Mouse (Mus musculus) cerebellum, adult 11 months (tissue): ENCODE measurements around the gene Fut7.
A peak's percentile ranks its signal among the peaks of the same experiment; 100 is the strongest.
"Not testable (repeated sequence)": the region's sequence is repeated elsewhere in the genome, so short reads cannot be mapped to it uniquely, and the experiment has no call there.

Source experiments
- DNase-seq: peaks from one replicate; pipeline ENCODE4 v3.0.0; 2022

Fut7 gene

GRCm38 (mm10) chr2:25422587-25423410 is at the start of gene Fut7:
TSS of gene Fut7 (plus strand) at chr2:25423267.
- peak; percentile 26 for DNase-seq

GRCm38 (mm10) chr2:25373431-25373830 is 49.6 kb upstream of the Fut7 start:
- no peak for DNase-seq

GRCm38 (mm10) chr2:25376589-25376988 is 46.5 kb upstream of the Fut7 start:
- peak; percentile 56 for DNase-seq

GRCm38 (mm10) chr2:25384492-25384891 is 38.6 kb upstream of the Fut7 start:
- DNase-seq: no peak

- no peak for DNase-seq
These were observed 31.8 kb upstream of the Fut7 start for GRCm38 (mm10) chr2:25391266-25391665.

- no peak for DNase-seq
These were observed 28.5 kb upstream of the Fut7 start for GRCm38 (mm10) chr2:25394281-25395221.

- peak; percentile 54 for DNase-seq
These were observed 27.1 kb upstream of the Fut7 start, which contains the start of gene Entpd2 for GRCm38 (mm10) chr2:25395721-25396596. TSS of gene Entpd2 (plus strand) at chr2:25395874.

GRCm38 (mm10) chr2:25396597-25396983 is 26.5 kb upstream of the Fut7 start:
- peak; percentile 74 for DNase-seq

GRCm38 (mm10) chr2:25397010-25397409 is 26.1 kb upstream of the Fut7 start:
- DNase-seq: no peak

- no peak for DNase-seq
These were observed 25.0 kb upstream of the Fut7 start for GRCm38 (mm10) chr2:25398065-25398464.

GRCm38 (mm10) chr2:25399051-25399450 is 24.0 kb upstream of the Fut7 start, which contains the start of gene Npdc1:
TSS of gene Npdc1 (plus strand) at chr2:25399351.
- no peak for DNase-seq

- DNase-seq: no peak
These were observed 22.8 kb upstream of the Fut7 start for GRCm38 (mm10) chr2:25400291-25400690.

- peak; percentile 73 for DNase-seq
These were observed 22.3 kb upstream of the Fut7 start for GRCm38 (mm10) chr2:25400764-25401163.

- peak; percentile 70 for DNase-seq
These were observed 20.6 kb upstream of the Fut7 start for GRCm38 (mm10) chr2:25402377-25402971.

GRCm38 (mm10) chr2:25402972-25403601 is 20.0 kb upstream of the Fut7 start:
- DNase-seq: peak; percentile 88

GRCm38 (mm10) chr2:25403994-25404393 is 19.1 kb upstream of the Fut7 start:
- DNase-seq: no peak

- DNase-seq: no peak
These were observed 14.2 kb upstream of the Fut7 start for GRCm38 (mm10) chr2:25408908-25409307.

- not testable (repeated sequence) for DNase-seq
These were observed 9.6 kb upstream of the Fut7 start for GRCm38 (mm10) chr2:25413436-25413835.

GRCm38 (mm10) chr2:25417426-25417825 is 5.6 kb upstream of the Fut7 start:
- DNase-seq: no peak

- DNase-seq: peak; percentile 52
These were observed 1.2 kb upstream of the Fut7 start for GRCm38 (mm10) chr2:25421896-25422295.

- peak; percentile 16 for DNase-seq
These were observed 559 bp downstream of the Fut7 start for GRCm38 (mm10) chr2:25423626-25424025.

GRCm38 (mm10) chr2:25425481-25425880 is 2.4 kb downstream of the Fut7 start:
- DNase-seq: peak; percentile 50
